Mouse (Mus musculus): ENCODE results near the gene Col10a1. TPM values are rescaled to one million over a fixed set of nuclear protein-coding genes. Genes with fewer than 3 reads are reported as not detected.
A peak's percentile ranks its signal among the peaks of the same experiment; 100 is the strongest.
"Not testable (repeated sequence)": the region's sequence is repeated elsewhere in the genome, so short reads cannot be mapped to it uniquely, and the experiment has no call there.

The Col10a1 gene
- polyA plus RNA-seq, 1 experiment, result not detected

GRCm38 (mm10) chr10:34368138-34368537 is 21.6 kb upstream of the Col10a1 start:
- Histone ChIP-seq H3K36me3 (ENCODE audit: control insufficient read depth, insufficient read depth, low read length, poor library complexity, severe bottlenecking) (no peaks in the 10 kb centered on the region), H3K4me3 (ENCODE audit: low read depth, low read length) (no peak overlapping the region), H3K27me3 (ENCODE audit: control insufficient read depth, insufficient read depth, low read length, poor library complexity, severe bottlenecking) (no peaks in the 10 kb centered on the region), H3K9ac (ENCODE audit: low read depth, poor library complexity, severe bottlenecking) (no peak overlapping the region), H3K27ac (ENCODE audit: insufficient read depth, low read length) (no peak overlapping the region), H3K4me1 (ENCODE audit: control insufficient read depth, insufficient read depth, low read length) (no peaks in the 10 kb centered on the region), H3K9me3 (replicated peaks; ENCODE audit: control insufficient read depth, insufficient read depth, low read length, poor library complexity, severe bottlenecking) (no peaks in the 10 kb centered on the region)
- no peak for TF ChIP-seq EP300 (IDR thresholded peaks at IDR 0.05; ENCODE audit: insufficient read depth, low read depth, low read length)
- TF ChIP-seq POLR2A (IDR thresholded peaks at IDR 0.05; ENCODE audit: insufficient read depth, low read length), result no peak
- peak; percentile 8 for TF ChIP-seq CTCF (IDR thresholded peaks at IDR 0.05; ENCODE audit: low read depth, low read length)

GRCm38 (mm10) chr10:34373332-34373731 is 16.4 kb upstream of the Col10a1 start:
- Histone ChIP-seq H3K4me1 (ENCODE audit: control insufficient read depth, insufficient read depth, low read length) (no peaks in the 10 kb centered on the region), H3K9me3 (replicated peaks; ENCODE audit: control insufficient read depth, insufficient read depth, low read length, poor library complexity, severe bottlenecking) (no peaks in the 10 kb centered on the region), H3K36me3 (ENCODE audit: control insufficient read depth, insufficient read depth, low read length, poor library complexity, severe bottlenecking) (no peaks in the 10 kb centered on the region), H3K4me3 (ENCODE audit: low read depth, low read length) (no peak overlapping the region), H3K9ac (ENCODE audit: low read depth, poor library complexity, severe bottlenecking) (no peak overlapping the region), H3K27me3 (ENCODE audit: control insufficient read depth, insufficient read depth, low read length, poor library complexity, severe bottlenecking) (no peaks in the 10 kb centered on the region), H3K27ac (ENCODE audit: insufficient read depth, low read length) (no peak overlapping the region)
- TF ChIP-seq EP300 (IDR thresholded peaks at IDR 0.05; ENCODE audit: insufficient read depth, low read depth, low read length) (no peak), CTCF (IDR thresholded peaks at IDR 0.05; ENCODE audit: low read depth, low read length) (no peak), POLR2A (IDR thresholded peaks at IDR 0.05; ENCODE audit: insufficient read depth, low read length) (no peak)

- Histone ChIP-seq H3K4me1 (ENCODE audit: control insufficient read depth, insufficient read depth, low read length) (no peaks in the 10 kb centered on the region), H3K36me3 (ENCODE audit: control insufficient read depth, insufficient read depth, low read length, poor library complexity, severe bottlenecking) (no peaks in the 10 kb centered on the region), H3K9me3 (replicated peaks; ENCODE audit: control insufficient read depth, insufficient read depth, low read length, poor library complexity, severe bottlenecking) (no peaks in the 10 kb centered on the region), H3K27me3 (ENCODE audit: control insufficient read depth, insufficient read depth, low read length, poor library complexity, severe bottlenecking) (no peaks in the 10 kb centered on the region), H3K27ac (ENCODE audit: insufficient read depth, low read length) (no peak overlapping the region), H3K4me3 (ENCODE audit: low read depth, low read length) (no peak overlapping the region), H3K9ac (ENCODE audit: low read depth, poor library complexity, severe bottlenecking) (no peak overlapping the region)
- TF ChIP-seq CTCF (IDR thresholded peaks at IDR 0.05; ENCODE audit: low read depth, low read length), result no peak
- TF ChIP-seq EP300 (IDR thresholded peaks at IDR 0.05; ENCODE audit: insufficient read depth, low read depth, low read length), result no peak
- TF ChIP-seq POLR2A (IDR thresholded peaks at IDR 0.05; ENCODE audit: insufficient read depth, low read length), result no peak
Measured at GRCm38 (mm10) chr10:34385636-34386035, 4.1 kb upstream of the Col10a1 start.

- no peaks in the 10 kb centered on the region for H3K9me3 ChIP-seq (replicated peaks; ENCODE audit: control insufficient read depth, insufficient read depth, low read length, poor library complexity, severe bottlenecking)
- TF ChIP-seq EP300 (IDR thresholded peaks at IDR 0.05; ENCODE audit: insufficient read depth, low read depth, low read length) (no peak), CTCF (IDR thresholded peaks at IDR 0.05; ENCODE audit: low read depth, low read length) (no peak), POLR2A (IDR thresholded peaks at IDR 0.05; ENCODE audit: insufficient read depth, low read length) (no peak)
- H3K36me3 ChIP-seq (ENCODE audit: control insufficient read depth, insufficient read depth, low read length, poor library complexity, severe bottlenecking), result no peaks in the 10 kb centered on the region
- no peak overlapping the region for H3K4me3 ChIP-seq (ENCODE audit: low read depth, low read length)
- no peak overlapping the region for H3K9ac ChIP-seq (ENCODE audit: low read depth, poor library complexity, severe bottlenecking)
- H3K27me3 ChIP-seq (ENCODE audit: control insufficient read depth, insufficient read depth, low read length, poor library complexity, severe bottlenecking), result no peaks in the 10 kb centered on the region
- no peaks in the 10 kb centered on the region for H3K4me1 ChIP-seq (ENCODE audit: control insufficient read depth, insufficient read depth, low read length)
- H3K27ac ChIP-seq (ENCODE audit: insufficient read depth, low read length), result no peak overlapping the region
Measured at GRCm38 (mm10) chr10:34396959-34397358, 7.2 kb downstream of the Col10a1 start.

DNA sequence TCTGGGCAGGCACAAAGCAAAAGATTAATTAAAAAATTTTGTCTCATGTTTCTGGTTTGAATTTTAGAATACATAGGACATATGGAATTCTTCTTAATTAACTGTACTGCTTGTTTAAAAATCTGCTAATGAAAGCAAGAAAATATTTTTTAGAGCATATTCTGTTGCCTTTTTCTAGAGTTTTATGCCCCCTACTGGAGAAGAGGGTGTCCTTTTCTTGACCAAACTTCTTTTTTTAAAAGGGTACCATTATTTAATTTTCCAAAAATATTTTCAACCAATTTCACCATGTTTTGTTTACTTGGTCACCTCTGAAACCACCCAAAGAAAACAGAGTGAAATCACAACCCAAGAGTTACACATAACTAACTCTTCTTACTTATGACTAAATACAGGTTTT is 9.5 kb downstream of the Col10a1 start:
- Histone ChIP-seq H3K9ac (ENCODE audit: low read depth, poor library complexity, severe bottlenecking) (no peak overlapping the region), H3K27ac (ENCODE audit: insufficient read depth, low read length) (no peak overlapping the region), H3K4me3 (ENCODE audit: low read depth, low read length) (no peak overlapping the region), H3K4me1 (ENCODE audit: control insufficient read depth, insufficient read depth, low read length) (no peaks in the 10 kb centered on the region), H3K27me3 (ENCODE audit: control insufficient read depth, insufficient read depth, low read length, poor library complexity, severe bottlenecking) (no peaks in the 10 kb centered on the region), H3K36me3 (ENCODE audit: control insufficient read depth, insufficient read depth, low read length, poor library complexity, severe bottlenecking) (no peaks in the 10 kb centered on the region; the same call in 1 of the 2 replicates), H3K9me3 (replicated peaks; ENCODE audit: control insufficient read depth, insufficient read depth, low read length, poor library complexity, severe bottlenecking) (no peaks in the 10 kb centered on the region)
- TF ChIP-seq POLR2A (IDR thresholded peaks at IDR 0.05; ENCODE audit: insufficient read depth, low read length) (no peak), EP300 (IDR thresholded peaks at IDR 0.05; ENCODE audit: insufficient read depth, low read depth, low read length) (no peak), CTCF (IDR thresholded peaks at IDR 0.05; ENCODE audit: low read depth, low read length) (no peak)

DNA sequence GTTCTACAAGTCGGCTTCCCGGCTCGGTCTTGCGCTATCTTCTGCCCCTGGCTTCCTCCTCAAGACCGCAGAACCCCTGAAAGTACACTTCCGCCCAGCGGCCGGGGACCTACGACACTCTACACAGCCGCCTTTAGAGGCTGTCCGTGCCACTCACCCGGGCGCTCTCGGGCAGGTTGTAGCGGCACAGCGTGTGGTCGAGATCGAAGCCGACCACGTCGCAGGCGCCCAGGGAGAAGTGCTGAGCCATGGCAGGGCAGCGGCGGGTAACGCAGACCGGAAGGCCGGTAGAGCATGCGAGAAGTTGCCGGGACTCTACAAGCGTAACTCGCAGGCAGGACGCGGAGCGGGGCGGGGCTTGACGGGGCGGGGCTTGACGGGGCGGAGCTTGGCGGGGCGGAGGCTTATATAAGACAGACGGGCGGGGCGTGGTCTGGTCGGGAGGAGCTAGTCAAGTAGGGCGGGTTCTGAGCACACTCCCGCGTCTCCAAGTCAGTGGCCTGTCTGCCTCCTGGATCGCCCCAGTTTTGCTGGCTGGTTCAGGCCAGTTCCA is 28.5 kb downstream of the Col10a1 start, which contains the start of gene Nt5dc1:
Gene Nt5dc1 (minus strand): TSS at position 349 of the 553 bp plus-strand sequence.
- Histone ChIP-seq H3K9ac (ENCODE audit: low read depth, poor library complexity, severe bottlenecking) (peak within 1 kb of the TSS; percentile 80), H3K9me3 (replicated peaks; ENCODE audit: control insufficient read depth, insufficient read depth, low read length, poor library complexity, severe bottlenecking) (no peaks in the 10 kb centered on the region), H3K27me3 (ENCODE audit: control insufficient read depth, insufficient read depth, low read length, poor library complexity, severe bottlenecking) (no peaks in the 10 kb centered on the region), H3K4me3 (ENCODE audit: low read depth, low read length) (peak within 1 kb of the TSS; percentile 78), H3K27ac (ENCODE audit: insufficient read depth, low read length) (0 out of 2 replicates have a peak within 1 kb of the TSS, but pooled peaks have one; percentile 22), H3K4me1 (ENCODE audit: control insufficient read depth, insufficient read depth, low read length) (peaks cover 2% of the 10 kb centered on the region), H3K36me3 (ENCODE audit: control insufficient read depth, insufficient read depth, low read length, poor library complexity, severe bottlenecking) (no peaks in the 10 kb centered on the region)
- TF ChIP-seq CTCF (IDR thresholded peaks at IDR 0.05; ENCODE audit: low read depth, low read length), result no peak
- TF ChIP-seq EP300 (IDR thresholded peaks at IDR 0.05; ENCODE audit: insufficient read depth, low read depth, low read length), result no peak
- TF ChIP-seq POLR2A (IDR thresholded peaks at IDR 0.05; ENCODE audit: insufficient read depth, low read length), result no peak

DNA sequence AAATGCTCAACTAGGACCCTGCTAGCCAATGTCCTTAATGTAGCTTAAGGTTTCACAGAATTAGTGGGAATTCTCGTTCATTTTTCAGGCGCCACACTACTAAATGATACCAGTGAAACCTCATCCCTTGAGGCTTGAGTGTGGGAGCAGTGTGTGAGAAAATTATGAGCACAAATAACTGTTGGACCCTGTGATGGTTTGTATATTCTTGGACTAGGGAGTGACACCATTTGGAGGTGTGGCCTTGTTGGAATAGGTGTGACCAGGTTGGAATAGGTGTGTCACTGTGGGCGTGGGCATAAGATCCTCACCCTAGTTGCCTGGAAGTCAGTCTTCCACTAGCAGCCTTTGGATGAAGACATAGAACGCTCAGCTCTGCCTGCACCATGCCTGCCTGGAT is 29.0 kb downstream of the Col10a1 start:
- H3K9ac ChIP-seq (ENCODE audit: low read depth, poor library complexity, severe bottlenecking); H3K4me1 ChIP-seq (ENCODE audit: control insufficient read depth, insufficient read depth, low read length); H3K36me3 ChIP-seq (ENCODE audit: control insufficient read depth, insufficient read depth, low read length, poor library complexity, severe bottlenecking); H3K9me3 ChIP-seq (replicated peaks; ENCODE audit: control insufficient read depth, insufficient read depth, low read length, poor library complexity, severe bottlenecking); H3K27me3 ChIP-seq (ENCODE audit: control insufficient read depth, insufficient read depth, low read length, poor library complexity, severe bottlenecking): not testable (repeated sequence)
- H3K27ac ChIP-seq (ENCODE audit: insufficient read depth, low read length), result 0 out of 2 replicates have a peak overlapping the region, but pooled peaks have one; percentile 22
- H3K4me3 ChIP-seq (ENCODE audit: low read depth, low read length), result peak overlapping the region; percentile 38

Data from ES-Bruce4 (cell line).